Mouse (Mus musculus) MEL (cell line): ENCODE data around the gene Zfp609. TPM values are rescaled to one million over a fixed set of nuclear protein-coding genes. Genes with fewer than 3 reads are reported as not detected.
A peak's percentile ranks its signal among the peaks of the same experiment; 100 is the strongest.

ENCODE experiments used
- CHD1 ChIP-seq: IDR thresholded peaks from 2 replicates; pipeline ENCODE4 v1.6.1; 2012; ENCODE audit warnings: low read depth, mild to moderate bottlenecking, inconsistent platforms, low read length, improper control_type of control experiment
- CHD2 ChIP-seq: IDR thresholded peaks from 2 replicates; pipeline ENCODE4 v1.6.1; 2011; ENCODE audit warnings: low read length, improper control_type of control experiment
- CTCF ChIP-seq, 3 experiments: IDR thresholded peaks in 2 of 3; conservative IDR thresholded peaks in 1 of 3; 2 replicates each; pipeline ENCODE4 v1.5.1; 2011 to 2012; ENCODE audit warnings: low read length in 3 of 3, low read depth in 2 of 3, mild to moderate bottlenecking in 2 of 3, improper control_type of control experiment in 1 of 3, inconsistent platforms in 1 of 3, mixed read lengths in 1 of 3, moderate library complexity in 1 of 3; ENCODE audit not compliant: control insufficient read depth in 1 of 3, insufficient read depth in 1 of 3, poor library complexity in 1 of 3, severe bottlenecking in 1 of 3
- E2F4 ChIP-seq: IDR thresholded peaks from 2 replicates; pipeline ENCODE4 v1.6.1; 2011; ENCODE audit warnings: low read depth, low read length, improper control_type of control experiment, borderline replicate concordance
- ELF1 ChIP-seq: IDR thresholded peaks from 2 replicates; pipeline ENCODE4 v1.6.1; 2014; ENCODE audit warnings: low read depth, mild to moderate bottlenecking, inconsistent platforms, low read length, improper control_type of control experiment, moderate library complexity
- ETS1 ChIP-seq: IDR thresholded peaks from 2 replicates; pipeline ENCODE4 v1.6.1; 2012; ENCODE audit warnings: low read depth, mild to moderate bottlenecking, inconsistent platforms, low read length, improper control_type of control experiment, moderate library complexity
- GATA1 ChIP-seq: IDR thresholded peaks from 2 replicates; pipeline ENCODE4 v1.6.1; 2011; ENCODE audit warnings: low read depth, low read length, improper control_type of control experiment
- KAT2A ChIP-seq: conservative IDR thresholded peaks from 2 replicates; pipeline ENCODE4 v1.6.1; 2012; ENCODE audit warnings: low read depth, low read length, improper control_type of control experiment, inconsistent platforms
- MAX ChIP-seq: IDR thresholded peaks from 2 replicates; pipeline ENCODE4 v1.6.1; 2011; ENCODE audit warnings: low read length, improper control_type of control experiment
- MEF2A ChIP-seq: IDR thresholded peaks from 2 replicates; pipeline ENCODE4 v1.6.1; 2014; ENCODE audit warnings: low read depth, mild to moderate bottlenecking, inconsistent platforms, low read length, improper control_type of control experiment; ENCODE audit not compliant: poor library complexity, insufficient replicate concordance, severe bottlenecking; ENCODE audit errors: extremely low read depth
- MYC ChIP-seq: IDR thresholded peaks from 2 replicates; pipeline ENCODE4 v1.6.1; 2011; ENCODE audit warnings: low read depth, mild to moderate bottlenecking, low read length, improper control_type of control experiment, moderate library complexity
- NRF1 ChIP-seq: IDR thresholded peaks from 2 replicates; pipeline ENCODE4 v1.6.1; 2014; ENCODE audit warnings: low read depth, mild to moderate bottlenecking, inconsistent platforms, low read length, improper control_type of control experiment, moderate library complexity; ENCODE audit not compliant: poor library complexity, insufficient read depth, severe bottlenecking
- POLR2A ChIP-seq, 2 experiments: IDR thresholded peaks; 2 replicates each; pipeline ENCODE4 v1.6.1; 2011 to 2012; ENCODE audit warnings: low read length in 2 of 2, mild to moderate bottlenecking in 2 of 2, control low read depth in 1 of 2, improper control_type of control experiment in 1 of 2, low read depth in 1 of 2, moderate library complexity in 1 of 2; ENCODE audit not compliant: control insufficient read depth in 1 of 2, insufficient read depth in 1 of 2, poor library complexity in 1 of 2
- POLR2AphosphoS5 ChIP-seq: IDR thresholded peaks from 2 replicates; pipeline ENCODE4 v1.6.1; 2012; ENCODE audit warnings: low read depth, borderline replicate concordance, mild to moderate bottlenecking, inconsistent platforms, low read length, moderate library complexity, mixed read lengths
- RAD21 ChIP-seq: IDR thresholded peaks from 2 replicates; pipeline ENCODE4 v1.6.1; 2011; ENCODE audit warnings: mild to moderate bottlenecking, low read depth, low read length, improper control_type of control experiment
- SMC3 ChIP-seq: IDR thresholded peaks from 2 replicates; pipeline ENCODE4 v1.6.1; 2011; ENCODE audit warnings: low read depth, low read length, improper control_type of control experiment
- TAL1 ChIP-seq: IDR thresholded peaks from 2 replicates; pipeline ENCODE4 v1.6.1; 2012; ENCODE audit warnings: mild to moderate bottlenecking, inconsistent platforms, low read length, moderate library complexity, mixed read lengths
- TCF12 ChIP-seq: IDR thresholded peaks from 2 replicates; pipeline ENCODE4 v1.6.1; 2014; ENCODE audit warnings: low read depth, mild to moderate bottlenecking, inconsistent platforms, low read length, improper control_type of control experiment, moderate library complexity
- UBTF ChIP-seq: IDR thresholded peaks from 2 replicates; pipeline ENCODE4 v1.6.1; 2012; ENCODE audit warnings: low read depth, mild to moderate bottlenecking, inconsistent platforms, low read length, improper control_type of control experiment, moderate library complexity, borderline replicate concordance; ENCODE audit not compliant: insufficient read depth
- ZKSCAN1 ChIP-seq: IDR thresholded peaks from 2 replicates; pipeline ENCODE4 v1.6.1; 2012; ENCODE audit warnings: low read depth, mild to moderate bottlenecking, inconsistent platforms, low read length, improper control_type of control experiment, moderate library complexity
- ZMIZ1 ChIP-seq: IDR thresholded peaks from 2 replicates; pipeline ENCODE4 v1.6.1; 2012; ENCODE audit warnings: low read depth, mild to moderate bottlenecking, inconsistent platforms, low read length, improper control_type of control experiment, moderate library complexity
- polyA plus RNA-seq, 2 experiments: library from polyadenylated mRNA; stranded (reverse) in 1 of 2; unstranded in 1 of 2; fragments of >175 nt in 1 of 2; fragments of >200 nt in 1 of 2; gene quantifications; 2 replicates each; pipeline versions ENCODE4 v1.2.1 to v1.2.4; 2012; ENCODE audit warnings: low replicate concordance in 2 of 2, low read depth in 1 of 2; ENCODE audit not compliant: insufficient read length in 2 of 2, insufficient read depth in 1 of 2, missing spikeins in 1 of 2
- total RNA-seq: library from RNA; depleted of rRNA; stranded (reverse); fragments of 300-350 nt; gene quantifications from 2 replicates; pipeline ENCODE4 v1.2.3, GENCODE M21; 2012

Zfp609 gene
- total and polyA plus RNA-seq, 3 experiments, result 2.9 to 26.5 TPM; not detected in 1

DNA sequence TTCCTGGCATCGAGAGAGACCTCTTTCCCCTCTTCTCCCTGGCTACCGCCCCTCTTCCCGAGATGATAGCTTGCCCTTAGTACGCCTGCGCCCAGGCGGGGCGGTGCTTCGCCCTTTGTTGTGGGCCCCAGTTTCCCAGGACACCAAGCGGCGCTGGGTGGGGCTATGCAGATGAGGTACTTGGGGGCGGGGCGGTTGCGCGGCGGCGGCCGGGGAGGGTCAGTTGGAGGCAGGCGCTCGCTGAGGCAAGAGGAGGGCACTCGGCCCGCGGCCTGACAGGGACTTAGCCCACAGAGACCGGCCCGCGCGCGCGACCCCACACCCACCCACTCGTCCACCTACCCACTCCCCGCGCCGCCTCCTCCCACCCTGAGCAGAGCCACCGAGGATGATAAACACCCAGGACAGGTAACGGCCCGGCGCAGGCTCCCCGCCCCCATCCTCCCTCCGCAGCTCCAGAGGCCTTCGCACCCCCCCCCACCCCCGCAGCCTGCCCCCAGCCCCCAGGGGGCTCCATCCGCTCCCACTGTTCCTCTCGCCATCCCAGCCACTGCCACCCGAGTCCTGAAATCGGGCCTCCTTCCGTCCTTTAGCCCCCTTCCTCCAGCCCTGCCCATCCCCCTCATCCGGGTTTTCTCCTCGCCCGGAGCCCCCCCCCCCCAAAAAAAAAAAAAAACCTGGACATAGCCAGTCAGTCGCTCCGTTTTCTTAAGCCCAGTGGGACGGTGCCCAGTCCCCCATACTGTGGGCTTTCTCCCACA is 150.8 kb downstream of the Zfp609 start (continued):
- TF ChIP-seq E2F4 (no peak), ZMIZ1 (no peak), POLR2A (IDR thresholded peaks at IDR 0.05; ENCODE audit: control insufficient read depth in 1 of 2, insufficient read depth in 1 of 2, low read depth in 1 of 2, low read length in 2 of 2, poor library complexity in 1 of 2) (peak; percentile 44 to 67; a peak in 3 of 4 replicates), TCF12 (peak; percentile 60), TAL1 (no peak), MAX (no peak), SMC3 (0 out of 2 replicates have a peak, but pooled peaks have one; percentile 12), ELF1 (peak; percentile 39; the same call in 1 of the 2 replicates), CTCF (IDR thresholded peaks at IDR 0.05 in 2 of 3, conservative IDR thresholded peaks at IDR 0.05 in 1 of 3; ENCODE audit: control insufficient read depth in 1 of 3, insufficient read depth in 1 of 3, low read depth in 2 of 3, low read length in 3 of 3, poor library complexity in 1 of 3, severe bottlenecking in 1 of 3) (no peak), UBTF (no peak), CHD1 (no peak), KAT2A (no peak; the same call in 1 of the 2 replicates), CHD2 (peak; percentile 29), GATA1 (no peak), ETS1 (no peak), ZKSCAN1 (no peak), MEF2A (no peak), RAD21 (no peak), MYC (no peak), POLR2AphosphoS5 (no peak), NRF1 (peak; percentile 84)
